Mouse (Mus musculus): ENCODE measurements around the gene Clec2h. TPM values are rescaled to one million over a fixed set of nuclear protein-coding genes. Genes with fewer than 3 reads are reported as not detected.
A peak's percentile ranks its signal among the peaks of the same experiment; 100 is the strongest.
"Not testable (repeated sequence)": the region's sequence is repeated elsewhere in the genome, so short reads cannot be mapped to it uniquely, and the experiment has no call there.

Clec2h gene
- polyA plus RNA-seq, 1 experiment from 2014 or later, result 0.19 TPM

DNA sequence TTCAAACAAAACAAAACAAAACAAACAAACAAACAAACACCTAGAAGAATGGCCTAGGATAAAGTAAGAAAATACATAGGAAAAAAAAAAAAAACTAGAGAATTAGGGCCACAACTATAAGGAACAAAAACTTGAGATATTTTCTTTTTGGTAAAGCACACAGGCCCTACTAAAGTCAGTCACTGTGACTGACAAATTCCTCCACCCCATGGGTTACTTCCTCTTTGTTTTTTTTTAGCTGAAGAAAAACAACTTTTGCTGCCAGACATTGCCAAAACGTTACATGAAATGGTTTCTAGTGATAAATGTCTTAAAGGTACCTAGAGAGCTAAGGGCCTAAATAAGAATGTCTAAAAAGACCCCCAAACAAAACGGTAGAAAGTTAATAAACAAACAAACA is 18.2 kb upstream of the Clec2h start:
- Histone ChIP-seq H3K4me3 (ENCODE audit: low read length) (no peak overlapping the region), H3K27ac (ENCODE audit: low read length) (no peak overlapping the region), H3K9ac (replicated peaks; ENCODE audit: low read length) (no peak overlapping the region), H3K36me3 (ENCODE audit: insufficient read depth, low read length) (no peaks in the 10 kb centered on the region), H3K9me3 (ENCODE audit: low read length) (no peaks in the 10 kb centered on the region), H3K4me2 (replicated peaks; ENCODE audit: low read depth, low read length) (no peak overlapping the region), H3K27me3 (ENCODE audit: insufficient read depth, low read length) (no peaks in the 10 kb centered on the region), H3K4me1 (ENCODE audit: insufficient read depth, low read length) (no peaks in the 10 kb centered on the region)
- 35% methylated on average over 2 of the region's 2 CpGs for WGBS
- ATAC-seq (ENCODE audit: low FRiP score, low TSS enrichment), result no peak

- H3K4me1 ChIP-seq (ENCODE audit: insufficient read depth, low read length); H3K27me3 ChIP-seq (ENCODE audit: insufficient read depth, low read length); H3K4me2 ChIP-seq (replicated peaks; ENCODE audit: low read depth, low read length); H3K9ac ChIP-seq (replicated peaks; ENCODE audit: low read length); H3K27ac ChIP-seq (ENCODE audit: low read length); ATAC-seq (ENCODE audit: low FRiP score, low TSS enrichment); H3K4me3 ChIP-seq (ENCODE audit: low read length); H3K36me3 ChIP-seq (ENCODE audit: insufficient read depth, low read length); H3K9me3 ChIP-seq (ENCODE audit: low read length): not testable (repeated sequence)
- WGBS, result 96% methylated on average over 20 of the region's 20 CpGs
Observed at GRCm38 (mm10) chr6:128644694-128645093, 17.5 kb upstream of the Clec2h start.

DNA sequence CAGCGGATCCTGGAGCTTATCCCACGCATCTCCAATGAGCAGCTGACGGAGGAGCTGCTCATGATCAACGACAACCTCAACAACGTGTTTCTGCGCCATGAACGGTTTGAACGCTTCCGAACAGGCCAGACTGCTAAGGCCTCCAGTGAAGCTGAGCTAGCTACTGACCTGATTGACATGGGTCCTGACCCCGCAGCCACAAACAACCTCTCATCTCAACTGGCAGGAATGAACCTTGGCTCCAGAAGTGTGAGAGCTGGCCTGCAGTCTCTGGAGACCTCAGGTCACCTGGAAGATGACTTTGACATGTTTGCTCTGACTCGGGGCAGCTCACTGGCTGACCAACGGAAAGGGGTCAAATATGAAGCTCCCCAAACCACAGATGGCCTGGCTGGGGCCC is 16.5 kb upstream of the Clec2h start:
- H3K36me3 ChIP-seq (ENCODE audit: insufficient read depth, low read length); ATAC-seq (ENCODE audit: low FRiP score, low TSS enrichment): not testable (repeated sequence)
- 82% methylated on average over 12 of the region's 12 CpGs for WGBS

DNA sequence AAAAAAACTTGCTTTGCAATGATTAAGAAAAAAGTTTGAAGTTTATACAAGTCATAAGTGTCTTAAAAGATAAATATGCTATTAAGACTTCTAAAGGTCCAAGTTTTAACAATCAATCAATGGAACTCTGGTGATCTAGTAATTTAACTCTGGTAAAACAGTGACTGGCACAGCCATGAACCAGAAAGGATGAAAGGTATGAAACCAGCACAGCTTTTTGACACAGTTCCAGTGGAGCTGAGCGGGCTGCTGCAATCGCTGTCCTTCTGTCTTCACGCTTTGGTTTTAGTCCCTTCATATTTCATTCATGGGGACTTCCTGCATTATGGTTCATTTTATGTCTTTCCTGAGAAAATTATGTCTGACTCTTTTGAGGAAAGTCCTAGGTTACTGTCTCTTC is 12.5 kb upstream of the Clec2h start:
- H3K36me3 ChIP-seq (ENCODE audit: insufficient read depth, low read length), result no peaks in the 10 kb centered on the region
- ATAC-seq (ENCODE audit: low FRiP score, low TSS enrichment), result no peak
- H3K9ac ChIP-seq (replicated peaks; ENCODE audit: low read length), result no peak overlapping the region
- no peak overlapping the region for H3K27ac ChIP-seq (ENCODE audit: low read length)
- no peaks in the 10 kb centered on the region for H3K27me3 ChIP-seq (ENCODE audit: insufficient read depth, low read length)
- no peaks in the 10 kb centered on the region for H3K9me3 ChIP-seq (ENCODE audit: low read length)
- no peak overlapping the region for H3K4me3 ChIP-seq (ENCODE audit: low read length)
- WGBS, result 66% methylated on average over 3 of the region's 3 CpGs
- H3K4me2 ChIP-seq (replicated peaks; ENCODE audit: low read depth, low read length), result no peak overlapping the region
- no peaks in the 10 kb centered on the region for H3K4me1 ChIP-seq (ENCODE audit: insufficient read depth, low read length)

More for the DNA sequence above, 16.5 kb upstream of the Clec2h start:
- not testable (repeated sequence) for H3K27me3 ChIP-seq (ENCODE audit: insufficient read depth, low read length); H3K4me3 ChIP-seq (ENCODE audit: low read length); H3K4me2 ChIP-seq (replicated peaks; ENCODE audit: low read depth, low read length); H3K9ac ChIP-seq (replicated peaks; ENCODE audit: low read length); H3K27ac ChIP-seq (ENCODE audit: low read length); H3K4me1 ChIP-seq (ENCODE audit: insufficient read depth, low read length); H3K9me3 ChIP-seq (ENCODE audit: low read length)

DNA sequence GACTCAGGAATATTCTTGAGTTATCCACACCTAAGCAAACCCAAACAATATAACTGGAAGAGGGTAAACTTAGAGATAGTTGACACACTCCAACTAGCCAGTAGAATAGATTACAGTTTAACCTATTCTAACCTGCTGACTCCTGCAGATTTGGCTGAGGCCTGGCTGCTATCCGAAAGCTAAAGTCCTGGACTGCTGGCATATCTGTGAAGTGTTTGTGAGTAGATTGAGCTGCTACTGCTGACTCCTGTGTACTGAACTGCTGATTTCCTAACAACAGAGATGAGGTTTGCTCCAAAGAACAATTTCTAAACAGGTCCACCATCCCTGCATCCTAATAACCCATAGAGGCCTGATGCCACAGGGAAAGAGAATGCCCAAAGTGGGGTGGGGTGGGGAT is 12.0 kb upstream of the Clec2h start:
- no peaks in the 10 kb centered on the region for H3K36me3 ChIP-seq (ENCODE audit: insufficient read depth, low read length)
- peak; percentile 51; the same call in 1 of the 2 replicates for ATAC-seq (ENCODE audit: low FRiP score, low TSS enrichment)
- H3K9ac ChIP-seq (replicated peaks; ENCODE audit: low read length), result no peak overlapping the region
- H3K4me3 ChIP-seq (ENCODE audit: low read length), result no peak overlapping the region
- WGBS, result 67% methylated on average over 1 of the region's 1 CpGs
- H3K4me2 ChIP-seq (replicated peaks; ENCODE audit: low read depth, low read length), result no peak overlapping the region
- no peaks in the 10 kb centered on the region for H3K4me1 ChIP-seq (ENCODE audit: insufficient read depth, low read length)
- H3K9me3 ChIP-seq (ENCODE audit: low read length), result no peaks in the 10 kb centered on the region
- no peaks in the 10 kb centered on the region for H3K27me3 ChIP-seq (ENCODE audit: insufficient read depth, low read length)
- H3K27ac ChIP-seq (ENCODE audit: low read length), result no peak overlapping the region

DNA sequence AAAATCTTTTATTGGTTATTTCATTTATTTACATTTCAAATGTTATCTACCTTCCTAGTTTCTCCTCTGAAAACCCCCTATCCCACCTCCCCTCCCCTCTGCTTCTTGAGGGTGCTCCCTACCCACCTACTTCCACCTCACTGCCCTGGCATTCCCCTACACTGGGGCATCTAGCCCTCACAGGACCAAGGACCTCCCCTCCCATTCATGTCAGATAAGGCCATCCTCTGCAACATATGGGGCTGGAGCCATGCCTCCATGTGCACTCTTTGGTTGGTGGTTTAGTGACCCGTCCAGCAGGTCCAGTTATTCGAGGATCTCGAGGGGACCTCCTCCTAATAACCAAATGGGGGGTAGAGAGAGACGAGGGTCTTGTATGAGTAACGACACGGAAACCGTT is 11.4 kb upstream of the Clec2h start:
- not testable (repeated sequence) for H3K4me2 ChIP-seq (replicated peaks; ENCODE audit: low read depth, low read length); H3K36me3 ChIP-seq (ENCODE audit: insufficient read depth, low read length); H3K9me3 ChIP-seq (ENCODE audit: low read length); H3K4me3 ChIP-seq (ENCODE audit: low read length); H3K27me3 ChIP-seq (ENCODE audit: insufficient read depth, low read length); H3K9ac ChIP-seq (replicated peaks; ENCODE audit: low read length); ATAC-seq (ENCODE audit: low FRiP score, low TSS enrichment); H3K4me1 ChIP-seq (ENCODE audit: insufficient read depth, low read length); H3K27ac ChIP-seq (ENCODE audit: low read length)
- WGBS, result 78% methylated on average over 4 of the region's 7 CpGs

- ATAC-seq (ENCODE audit: low FRiP score, low TSS enrichment), result no peak
- H3K9ac ChIP-seq (replicated peaks; ENCODE audit: low read length), result no peak overlapping the region
- H3K4me2 ChIP-seq (replicated peaks; ENCODE audit: low read depth, low read length), result no peak overlapping the region
- H3K9me3 ChIP-seq (ENCODE audit: low read length), result no peaks in the 10 kb centered on the region
- no peaks in the 10 kb centered on the region for H3K4me1 ChIP-seq (ENCODE audit: insufficient read depth, low read length)
- no peak overlapping the region for H3K27ac ChIP-seq (ENCODE audit: low read length)
- H3K27me3 ChIP-seq (ENCODE audit: insufficient read depth, low read length), result no peaks in the 10 kb centered on the region
- H3K4me3 ChIP-seq (ENCODE audit: low read length), result no peak overlapping the region
- no peaks in the 10 kb centered on the region for H3K36me3 ChIP-seq (ENCODE audit: insufficient read depth, low read length)
- WGBS, result 96% methylated on average over 1 of the region's 1 CpGs
Observed at GRCm38 (mm10) chr6:128652938-128653337, 9.2 kb upstream of the Clec2h start.

- no peaks in the 10 kb centered on the region for H3K4me1 ChIP-seq (ENCODE audit: insufficient read depth, low read length)
- H3K27ac ChIP-seq (ENCODE audit: low read length), result no peak overlapping the region
- no peaks in the 10 kb centered on the region for H3K36me3 ChIP-seq (ENCODE audit: insufficient read depth, low read length)
- no peaks in the 10 kb centered on the region for H3K27me3 ChIP-seq (ENCODE audit: insufficient read depth, low read length)
- 94% methylated on average over 1 of the region's 1 CpGs for whole genome bisulfite sequencing
- no peak overlapping the region for H3K9ac ChIP-seq (replicated peaks; ENCODE audit: low read length)
- ATAC-seq (ENCODE audit: low FRiP score, low TSS enrichment), result no peak
- H3K4me3 ChIP-seq (ENCODE audit: low read length), result no peak overlapping the region
- no peak overlapping the region for H3K4me2 ChIP-seq (replicated peaks; ENCODE audit: low read depth, low read length)
- H3K9me3 ChIP-seq (ENCODE audit: low read length), result no peaks in the 10 kb centered on the region
Observed at GRCm38 (mm10) chr6:128661249-128661648, 936 bp upstream of the Clec2h start.

DNA sequence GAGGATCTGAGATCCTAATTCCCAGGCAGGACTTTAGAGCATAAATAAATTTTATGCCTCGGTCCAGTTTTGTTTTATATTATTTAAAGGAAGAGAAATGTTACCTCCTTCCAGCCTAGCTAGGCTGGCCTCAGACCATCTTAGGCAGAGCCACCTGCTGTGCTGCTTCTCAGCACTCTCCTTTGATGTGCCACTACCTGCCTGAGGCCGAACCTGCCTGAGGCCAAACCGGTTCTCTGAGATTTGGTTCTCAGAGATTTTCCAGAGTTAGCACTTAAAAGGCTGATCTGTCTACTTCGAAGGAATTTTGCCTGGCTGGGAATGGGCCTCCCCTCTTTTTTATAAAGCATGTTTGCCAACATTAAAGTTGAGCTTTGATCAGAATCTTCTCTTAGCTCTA is 7.8 kb downstream of the Clec2h start:
- no peaks in the 10 kb centered on the region for H3K4me1 ChIP-seq (ENCODE audit: insufficient read depth, low read length)
- WGBS, result 54% methylated on average over 4 of the region's 4 CpGs
- peaks cover 3% of the 10 kb centered on the region; the same call in 1 of the 2 replicates for H3K9me3 ChIP-seq (ENCODE audit: low read length)
- H3K4me3 ChIP-seq (ENCODE audit: low read length), result no peak overlapping the region
- no peak for ATAC-seq (ENCODE audit: low FRiP score, low TSS enrichment)
- H3K27me3 ChIP-seq (ENCODE audit: insufficient read depth, low read length), result no peaks in the 10 kb centered on the region
- no peaks in the 10 kb centered on the region for H3K36me3 ChIP-seq (ENCODE audit: insufficient read depth, low read length)
- H3K27ac ChIP-seq (ENCODE audit: low read length), result no peak overlapping the region
- H3K4me2 ChIP-seq (replicated peaks; ENCODE audit: low read depth, low read length), result no peak overlapping the region
- H3K9ac ChIP-seq (replicated peaks; ENCODE audit: low read length), result no peak overlapping the region

- no peak for ATAC-seq (ENCODE audit: low FRiP score, low TSS enrichment)
- Histone ChIP-seq H3K4me1 (ENCODE audit: insufficient read depth, low read length) (no peaks in the 10 kb centered on the region), H3K27ac (ENCODE audit: low read length) (no peak overlapping the region), H3K27me3 (ENCODE audit: insufficient read depth, low read length) (no peaks in the 10 kb centered on the region), H3K9ac (replicated peaks; ENCODE audit: low read length) (no peak overlapping the region), H3K4me2 (replicated peaks; ENCODE audit: low read depth, low read length) (no peak overlapping the region), H3K4me3 (ENCODE audit: low read length) (no peak overlapping the region), H3K9me3 (ENCODE audit: low read length) (no peaks in the 10 kb centered on the region), H3K36me3 (ENCODE audit: insufficient read depth, low read length) (no peaks in the 10 kb centered on the region)
Observed at GRCm38 (mm10) chr6:128679574-128679973, 17.4 kb downstream of the Clec2h start.

- no peaks in the 10 kb centered on the region for H3K36me3 ChIP-seq (ENCODE audit: insufficient read depth, low read length)
- H3K4me1 ChIP-seq (ENCODE audit: insufficient read depth, low read length), result no peaks in the 10 kb centered on the region
- no peak overlapping the region for H3K9ac ChIP-seq (replicated peaks; ENCODE audit: low read length)
- no peak overlapping the region for H3K4me3 ChIP-seq (ENCODE audit: low read length)
- H3K27ac ChIP-seq (ENCODE audit: low read length), result no peak overlapping the region
- no peaks in the 10 kb centered on the region for H3K9me3 ChIP-seq (ENCODE audit: low read length)
- WGBS, result 89% methylated on average over 3 of the region's 3 CpGs
- no peaks in the 10 kb centered on the region for H3K27me3 ChIP-seq (ENCODE audit: insufficient read depth, low read length)
- no peak for ATAC-seq (ENCODE audit: low FRiP score, low TSS enrichment)
- H3K4me2 ChIP-seq (replicated peaks; ENCODE audit: low read depth, low read length), result no peak overlapping the region
Observed at GRCm38 (mm10) chr6:128701691-128702090, 39.5 kb downstream of the Clec2h start.
